Mouse (Mus musculus) liver, embryonic 14.5 days (tissue): ENCODE results near the gene Cs. TPM values are rescaled to one million over a fixed set of nuclear protein-coding genes. Genes with fewer than 3 reads are reported as not detected.

Experiments
- ATAC-seq: fragments of 200-750 bp; cut with Nextera tagmentation; 2 replicates; pipeline ENCODE4 v1.8.0; 2017; ENCODE audit warnings: moderate number of reproducible peaks, mild to moderate bottlenecking, moderate library complexity; ENCODE audit not compliant: insufficient read depth
- DNase-seq, 3 experiments: peaks; one replicate each; pipeline ENCODE4 v3.0.0-alpha.2; 2012 to 2013; ENCODE audit warnings: low read depth in 3 of 3, low spot score in 3 of 3
- H3K27ac ChIP-seq: fragments of 300-500 bp; sonication (generic); 2 replicates; pipeline ENCODE4 v1.5.1; 2014; ENCODE audit warnings: moderate library complexity, mild to moderate bottlenecking, control low read depth, inconsistent platforms
- H3K27me3 ChIP-seq: fragments of 300-500 bp; sonication (generic); 2 replicates; pipeline ENCODE4 v1.6.1; 2014; ENCODE audit warnings: mild to moderate bottlenecking, low read length, moderate library complexity; ENCODE audit not compliant: control insufficient read depth, insufficient read depth
- H3K36me3 ChIP-seq: fragments of 300-500 bp; sonication (generic); replicated peaks from 2 replicates; pipeline ENCODE4 v1.6.1; 2014; ENCODE audit warnings: low read depth; ENCODE audit not compliant: control insufficient read depth, insufficient read depth
- H3K4me1 ChIP-seq, 2 experiments: fragments of 200-500 bp in 1 of 2; fragments of 300-500 bp in 1 of 2; sonication (generic) in 1 of 2; replicated peaks; 2 replicates each; pipeline ENCODE4 v1.6.1; 2012 to 2014; ENCODE audit warnings: antibody characterized with exemption in 1 of 2, inconsistent platforms in 1 of 2, low read length in 1 of 2; ENCODE audit not compliant: control insufficient read depth in 2 of 2, insufficient read depth in 2 of 2
- H3K4me2 ChIP-seq: fragments of 300-500 bp; sonication (generic); 2 replicates; pipeline ENCODE4 v1.6.1; 2014; ENCODE audit warnings: low read depth, mild to moderate bottlenecking, control low read depth, moderate library complexity
- H3K4me3 ChIP-seq, 2 experiments: fragments of 200-500 bp in 1 of 2; fragments of 300-500 bp in 1 of 2; sonication (generic) in 1 of 2; 2 replicates each; pipeline ENCODE4 v1.5.1; 2012 to 2014; ENCODE audit warnings: low read depth in 2 of 2, low read length in 2 of 2, mild to moderate bottlenecking in 2 of 2, control low read depth in 1 of 2, inconsistent platforms in 1 of 2, moderate library complexity in 1 of 2; ENCODE audit not compliant: insufficient read depth in 1 of 2
- H3K9ac ChIP-seq: fragments of 300-500 bp; sonication (generic); replicated peaks from 2 replicates; pipeline ENCODE4 v1.6.1; 2014; ENCODE audit warnings: mild to moderate bottlenecking, control low read depth, moderate library complexity
- H3K9me3 ChIP-seq: fragments of 300-500 bp; sonication (generic); 2 replicates; pipeline ENCODE4 v1.6.1; 2016; ENCODE audit warnings: low read length, mixed read lengths; ENCODE audit not compliant: control insufficient read depth
- CTCF ChIP-seq: IDR thresholded peaks from 2 replicates; pipeline ENCODE4 v1.5.1; 2016; ENCODE audit warnings: antibody characterized with exemption, low read depth, control low read depth
- EP300 ChIP-seq: IDR thresholded peaks from 2 replicates; pipeline ENCODE4 v1.6.1; 2016; ENCODE audit warnings: antibody characterized with exemption, low read depth
- WGBS: fragments of 180-500 bp; shearing (Covaris S2); extraction: QIAGEN DNeasy Blood & Tissue Kit; methylation state at CpG from one replicate; pipeline ENCODE4 v1.1.7; 2014; ENCODE audit not compliant: insufficient replicate concordance; 5-methylcytosine and 5-hydroxymethylcytosine counted together
- polyA plus RNA-seq, 2 experiments: library from polyadenylated mRNA; depleted of rRNA in 1 of 2; stranded (reverse) in 1 of 2; unstranded in 1 of 2; fragments of >200 nt; fragmentation: Nextera tagmentation in 1 of 2; extraction: Ambion mirVana in 1 of 2; gene quantifications; 2 replicates each; pipeline versions ENCODE4 v1.2.1 to v1.2.3; 2012 to 2014

The Cs gene
- polyA plus RNA-seq, 2 experiments = 80.5 to 117 TPM

- no peak for ATAC-seq
- Histone ChIP-seq H3K36me3 (peaks cover 26% of the 10 kb centered on the region), H3K9ac (no peak overlapping the region), H3K27ac (no peak overlapping the region), H3K27me3 (no peaks in the 10 kb centered on the region), H3K9me3 (no peaks in the 10 kb centered on the region), H3K4me1 (no peaks in the 10 kb centered on the region; a peak in 1 of 4 replicates), H3K4me3 (no peak overlapping the region), H3K4me2 (no peak overlapping the region)
- TF ChIP-seq CTCF (no peak), EP300 (no peak)
- WGBS = 69% methylated on average over 6 of the region's 6 CpGs
- DNase-seq = no peak
These were observed 54.3 kb downstream of the Cs start for GRCm38 (mm10) chr10:128391850-128392249.

- Histone ChIP-seq H3K4me3 (no peak overlapping the region), H3K9me3 (no peaks in the 10 kb centered on the region), H3K9ac (no peak overlapping the region), H3K4me2 (no peak overlapping the region), H3K27ac (no peak overlapping the region), H3K27me3 (no peaks in the 10 kb centered on the region), H3K4me1 (no peaks in the 10 kb centered on the region; a peak in 1 of 4 replicates), H3K36me3 (no peaks in the 10 kb centered on the region; the same call in 1 of the 2 replicates)
- DNase-seq (no peak), ATAC-seq (peak; percentile 15; the same call in 1 of the 2 replicates)
- TF ChIP-seq CTCF (no peak), EP300 (no peak)
- 51% methylated on average over 11 of the region's 11 CpGs for WGBS
These were observed 58.6 kb downstream of the Cs start for GRCm38 (mm10) chr10:128396017-128396673.

- H3K4me2 ChIP-seq = no peak overlapping the region
- TF ChIP-seq CTCF = no peak
- TF ChIP-seq EP300 = no peak
- H3K36me3 ChIP-seq = no peaks in the 10 kb centered on the region
- H3K9me3 ChIP-seq = no peaks in the 10 kb centered on the region
- H3K27me3 ChIP-seq = no peaks in the 10 kb centered on the region
- DNase-seq = no peak
- no peak overlapping the region for H3K9ac ChIP-seq
- no peak for ATAC-seq
- H3K27ac ChIP-seq = no peak overlapping the region
- no peaks in the 10 kb centered on the region; a peak in 1 of 4 replicates for H3K4me1 ChIP-seq
- 69% methylated on average over 10 of the region's 10 CpGs for WGBS
- H3K4me3 ChIP-seq = no peak overlapping the region
These were observed 59.3 kb downstream of the Cs start for GRCm38 (mm10) chr10:128396716-128397264.

GRCm38 (mm10) chr10:128397466-128397865, 59.9 kb downstream of the Cs start:
- H3K4me1 ChIP-seq = no peaks in the 10 kb centered on the region; a peak in 1 of 4 replicates
- no peaks in the 10 kb centered on the region for H3K36me3 ChIP-seq
- TF ChIP-seq EP300 = no peak
- TF ChIP-seq CTCF = no peak
- H3K4me3 ChIP-seq = no peak overlapping the region
- DNase-seq (no peak), ATAC-seq (no peak)
- H3K9me3 ChIP-seq = no peaks in the 10 kb centered on the region
- H3K27ac ChIP-seq = no peak overlapping the region
- H3K27me3 ChIP-seq = no peaks in the 10 kb centered on the region
- H3K9ac ChIP-seq = no peak overlapping the region
- H3K4me2 ChIP-seq = no peak overlapping the region
- 62% methylated on average over 7 of the region's 7 CpGs for WGBS

- TF ChIP-seq CTCF (no peak), EP300 (no peak)
- DNase-seq (no peak), ATAC-seq (peak; percentile 30; the same call in 1 of the 2 replicates)
- H3K27ac ChIP-seq = no peak overlapping the region
- peak overlapping the region; percentile 43 to 46 for H3K4me3 ChIP-seq
- no peaks in the 10 kb centered on the region; a peak in 1 of 4 replicates for H3K4me1 ChIP-seq
- peak overlapping the region; percentile 39 for H3K4me2 ChIP-seq
- H3K36me3 ChIP-seq = no peaks in the 10 kb centered on the region
- H3K9ac ChIP-seq = no peak overlapping the region
- H3K9me3 ChIP-seq = no peaks in the 10 kb centered on the region
- H3K27me3 ChIP-seq = no peaks in the 10 kb centered on the region
- 40% methylated on average over 5 of the region's 5 CpGs for WGBS
These were observed 62.8 kb downstream of the Cs start for GRCm38 (mm10) chr10:128400338-128400737.
